Mouse (Mus musculus): ENCODE results near the gene Arhgap35.

GRCm38 (mm10) chr7:16489948-16490347 is 124.8 kb downstream of the Arhgap35 start:
- TF ChIP-seq POLR2A (IDR thresholded peaks at IDR 0.05; ENCODE audit: low read depth, low read length) = no peak
- TF ChIP-seq CTCF (IDR thresholded peaks at IDR 0.05; ENCODE audit: extremely low read depth, insufficient read depth, insufficient read length, insufficient replicate concordance) = no peak
